Mouse (Mus musculus): ENCODE data around the gene Fbxw10. TPM values are rescaled to one million over a fixed set of nuclear protein-coding genes. Genes with fewer than 3 reads are reported as not detected.

The Fbxw10 gene
- 1 to 10 TPM in 1 of 2 experiments, under 1 TPM in 1; 0.66 to 1.2 TPM for total RNA-seq (2023)

GRCm38 (mm10) chr11:62846961-62847654 is at the start of gene Fbxw10:
Fbxw10 (plus strand) TSS chr11:62847069.

DNA sequence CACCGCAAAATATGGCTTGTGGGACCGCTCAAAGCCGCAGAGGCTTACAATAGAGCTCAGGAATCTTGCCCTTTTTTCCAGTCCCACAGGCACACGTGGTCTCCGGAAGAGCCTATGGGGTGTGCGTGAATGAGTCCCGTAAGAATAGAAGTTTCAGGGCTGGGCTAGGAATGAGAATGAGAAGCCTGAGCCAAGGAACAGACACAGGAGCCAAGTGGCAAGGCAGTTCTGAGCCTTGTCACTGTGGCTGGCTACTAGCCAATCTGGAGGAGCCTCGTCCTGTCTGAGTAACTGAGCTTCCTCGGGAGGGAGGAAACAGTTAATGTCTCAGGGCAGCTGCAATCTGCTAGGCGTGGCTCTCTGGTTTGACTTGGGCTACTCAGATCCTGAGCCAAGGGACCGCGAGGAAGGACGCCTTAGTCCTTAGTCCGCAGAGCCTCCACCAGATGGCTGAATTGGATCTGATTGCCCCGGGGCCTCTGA is 26.8 kb upstream of the Fbxw10 start, which contains the start of gene Trim16:
Trim16 (plus strand) TSS at position 173 of the 483 bp plus-strand sequence.

DNA sequence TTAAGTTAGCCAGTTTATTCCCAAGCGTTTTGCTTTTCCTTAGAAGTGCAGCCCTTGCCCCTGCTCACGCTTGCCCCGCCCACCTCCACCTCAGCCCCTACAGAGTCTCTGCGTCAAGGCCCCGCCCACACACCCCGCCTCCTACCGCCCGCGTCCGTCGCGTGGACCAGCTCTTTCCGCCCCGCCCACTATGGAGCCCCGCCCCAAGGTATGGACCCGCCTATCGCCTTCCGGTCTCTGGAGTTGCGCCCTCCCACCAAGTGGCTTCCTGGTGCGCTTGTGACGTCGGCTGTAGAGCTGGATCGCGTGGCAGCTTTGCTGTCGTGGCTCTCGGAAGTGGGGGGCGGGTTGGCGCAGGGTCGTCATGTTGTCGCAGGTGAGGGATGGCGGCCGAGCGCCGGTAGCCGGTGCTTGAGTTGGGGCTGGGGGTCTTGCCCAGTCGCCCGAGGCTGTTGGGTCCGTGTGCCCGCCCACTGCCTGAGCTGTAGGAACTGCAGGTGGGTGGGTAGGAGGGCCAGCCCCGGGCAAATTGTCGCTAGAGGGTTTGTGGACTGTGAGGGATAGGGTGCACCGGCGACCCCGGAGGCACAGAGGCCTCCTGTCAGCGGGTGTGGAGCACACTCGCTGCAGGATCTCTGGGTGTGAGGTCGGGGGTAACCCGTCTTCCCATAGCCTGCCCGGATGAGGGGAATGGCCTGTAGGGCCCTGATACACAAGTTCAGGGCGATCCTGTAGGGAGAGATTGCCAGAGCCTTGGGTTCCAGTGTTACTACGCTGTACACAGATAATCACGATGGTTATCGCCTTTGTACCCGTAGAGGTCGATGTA is 32.6 kb downstream of the Fbxw10 start, which contains the start of gene Tvp23b:
Tvp23b (plus strand) TSS at position 236 of the 829 bp plus-strand sequence.

Other genes with a start within 250 kb of the Fbxw10 start
- 1 to 10 TPM; 1.7 to 1.9 TPM for gene Lrrc75a, start 198.5 kb upstream of the Fbxw10 start, total RNA-seq (2023)
- gene Mmgt2, start 198.4 kb upstream of the Fbxw10 start, total RNA-seq (2023) = 10 to 100 TPM; 10.7 to 11.7 TPM
- gene Zfp287, start 115.2 kb upstream of the Fbxw10 start, total RNA-seq (2023) = under 1 TPM; 0.44 to 0.84 TPM
- not detected for gene Gm10428, start 94.0 kb upstream of the Fbxw10 start, total RNA-seq (2023)
- under 1 TPM in 1 of 2 experiments, not detected in 1; 0.13 TPM for gene Zfp286, start 57.6 kb upstream of the Fbxw10 start, total RNA-seq (2023)
- gene Trim16, start 26.8 kb upstream of the Fbxw10 start, total RNA-seq (2023) = 10 to 100 TPM; 12.7 to 17.2 TPM
- gene Tvp23b, start 32.4 kb downstream of the Fbxw10 start, total RNA-seq (2023) = 1 to 10 TPM; 9.4 to 10.0 TPM
- gene Cdrt4, start 104.1 kb downstream of the Fbxw10 start, total RNA-seq (2023) = not detected
- gene Tekt3, start 214.6 kb downstream of the Fbxw10 start, total RNA-seq (2023) = not detected